Mouse (Mus musculus) small intestine, adult 2 months (tissue): ENCODE data around the gene Dhx36.

Experiments
- CTCF ChIP-seq: fragments of 200-500 bp; IDR thresholded peaks from 2 replicates; pipeline ENCODE4 v1.5.1; 2012; ENCODE audit warnings: low read depth, mild to moderate bottlenecking, control low read depth, inconsistent platforms, low read length, moderate library complexity, mixed read lengths; ENCODE audit not compliant: insufficient replicate concordance, insufficient read length; ENCODE audit errors: extremely low read depth
- POLR2A ChIP-seq: fragments of 200-500 bp; IDR thresholded peaks from 2 replicates; pipeline ENCODE4 v1.6.1; 2012; ENCODE audit warnings: low read depth, mild to moderate bottlenecking, control low read depth, inconsistent platforms, low read length, moderate library complexity

GRCm38 (mm10) chr3:62435923-62436322 is 70.9 kb downstream of the Dhx36 start:
- no peak for TF ChIP-seq POLR2A
- TF ChIP-seq CTCF: no peak
